10 mouse cellular contexts compared by ENCODE assay signal in the genomic region with DNA sequence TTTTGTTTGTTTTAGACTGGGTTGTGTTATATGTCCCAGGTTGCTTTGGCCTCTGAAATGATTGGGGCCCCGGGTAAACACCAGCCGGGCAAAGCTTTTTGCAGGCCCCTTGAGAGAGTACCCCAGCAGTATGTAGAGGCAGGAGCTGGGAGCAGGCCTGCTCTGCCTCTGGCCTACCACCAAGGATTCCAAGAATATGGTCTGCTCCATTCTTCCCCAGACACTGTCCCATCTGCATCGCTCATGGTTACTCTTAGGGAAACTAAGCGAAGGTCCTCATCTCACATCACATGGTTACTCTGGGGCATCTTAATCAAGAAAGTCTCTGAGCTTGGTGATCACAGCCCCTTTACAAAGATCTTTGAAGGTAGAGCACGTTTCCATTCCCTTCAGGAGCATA. TPM values are rescaled to one million over a fixed set of nuclear protein-coding genes. Genes with fewer than 3 reads are reported as not detected.
DNase-seq lines count a peak whose midpoint lies in the region; ATAC-seq lines count a peak whose summit lies in the region.
"Had no signal": no experiment of that assay in that cellular context is flagged by ENCODE, and none has a peak within 500 bp of the region (broad histone marks: within the 10 kb centered on the region; RNA-seq: fewer than 3 reads in every experiment).

No protein-coding gene starts in this region.

- H3K27me3 ChIP-seq in kidney, embryonic 16.5 days (ENCODE audit: insufficient read depth, low read length) = peaks cover 35% of the 10 kb centered on the region
- H3K27me3 ChIP-seq in heart, embryonic 14.5 days (ENCODE audit: control insufficient read depth, insufficient read depth, low read length) = no peaks in the 10 kb centered on the region
- H3K27me3 ChIP-seq in liver, embryonic 12.5 days (replicated peaks) = peaks cover 80% of the 10 kb centered on the region

- H3K4me2 ChIP-seq in kidney, embryonic 16.5 days (replicated peaks; ENCODE audit: low read depth, low read length) = peak overlapping the region; percentile 58
- peak overlapping the region; percentile 71 for H3K4me2 ChIP-seq in heart, embryonic 14.5 days (ENCODE audit: low read length)
- peak overlapping the region; percentile 83 for H3K4me2 ChIP-seq in liver, embryonic 12.5 days

- no peak for DNase-seq in kidney, postnatal 14 days
- no peak for DNase-seq in urinary bladder, postnatal 4 days (ENCODE audit: low spot score in 2 of 2)
- DNase-seq in right cerebral cortex, postnatal 10 days (ENCODE audit: low spot score in 2 of 2) = no peak
- DNase-seq in frontal cortex, postnatal 25 days (ENCODE audit: low spot score in 2 of 2) = no peak
- DNase-seq: kidney, adult 8-10 months had no signal

- peak overlapping the region; percentile 71 for H3K9ac ChIP-seq in kidney, embryonic 16.5 days (replicated peaks; ENCODE audit: low read length)
- peak overlapping the region; percentile 98 for H3K9ac ChIP-seq in heart, embryonic 14.5 days (ENCODE audit: low read length)
- no peak overlapping the region for H3K9ac ChIP-seq in liver, embryonic 12.5 days

- peaks cover 27% of the 10 kb centered on the region for H3K4me1 ChIP-seq in kidney, embryonic 16.5 days (ENCODE audit: insufficient read depth, low read length)
- peaks cover 14% of the 10 kb centered on the region for H3K4me1 ChIP-seq in brown adipose tissue, adult 24 weeks (ENCODE audit: control insufficient read depth, insufficient read depth, insufficient read length, low read length)
- peaks cover 53 to 60% of the 10 kb centered on the region in 2 experiments for H3K4me1 ChIP-seq in heart, embryonic 14.5 days (ENCODE audit: control insufficient read depth in 2 of 2, insufficient read depth in 2 of 2, low read length in 2 of 2)
- H3K4me1 ChIP-seq in liver, embryonic 12.5 days = peaks cover 52% of the 10 kb centered on the region

- 76% methylated on average over 5 of the region's 5 CpGs for WGBS in kidney, embryonic 16.5 days
- WGBS in heart, embryonic 14.5 days = 33% methylated on average over 5 of the region's 5 CpGs
- WGBS in liver, embryonic 12.5 days (ENCODE audit: insufficient replicate concordance) = 75% methylated on average over 5 of the region's 5 CpGs

- H3K27ac ChIP-seq in kidney, embryonic 16.5 days (ENCODE audit: low read length) = peak overlapping the region; percentile 86
- H3K27ac ChIP-seq in brown adipose tissue, adult 24 weeks (replicated peaks; ENCODE audit: low read depth, low read length) = peak overlapping the region; percentile 96
- H3K27ac ChIP-seq in heart, embryonic 14.5 days (replicated peaks in 1 of 2; ENCODE audit: control insufficient read depth in 1 of 2, insufficient read depth in 1 of 2, low read depth in 2 of 2, low read length in 2 of 2) = peak overlapping the region; percentile 90 to 98
- H3K27ac ChIP-seq in liver, embryonic 12.5 days = no peak overlapping the region
- H3K27ac ChIP-seq: macrophage had no signal

- no peaks in the 10 kb centered on the region for H3K9me3 ChIP-seq in kidney, embryonic 16.5 days (ENCODE audit: low read length)
- H3K9me3 ChIP-seq in heart, embryonic 14.5 days (ENCODE audit: control insufficient read depth, low read length) = no peaks in the 10 kb centered on the region
- H3K9me3 ChIP-seq in liver, embryonic 12.5 days (replicated peaks) = no peaks in the 10 kb centered on the region

- H3K4me3 ChIP-seq in kidney, embryonic 16.5 days (ENCODE audit: low read length) = peak overlapping the region; percentile 62
- H3K4me3 ChIP-seq in brown adipose tissue, adult 24 weeks (ENCODE audit: insufficient read depth, low read depth, low read length) = peak overlapping the region; percentile 83
- peak overlapping the region; percentile 77 to 93 for H3K4me3 ChIP-seq in heart, embryonic 14.5 days (ENCODE audit: control insufficient read depth in 1 of 2, insufficient read depth in 1 of 2, low read depth in 1 of 2, low read length in 2 of 2)
- peak overlapping the region; percentile 62 for H3K4me3 ChIP-seq in liver, embryonic 12.5 days

- H3K36me3 ChIP-seq in kidney, embryonic 16.5 days (ENCODE audit: insufficient read depth, low read length) = no peaks in the 10 kb centered on the region
- peaks cover 33% of the 10 kb centered on the region for H3K36me3 ChIP-seq in heart, embryonic 14.5 days (ENCODE audit: control insufficient read depth, insufficient read depth, low read length)
- no peaks in the 10 kb centered on the region for H3K36me3 ChIP-seq in liver, embryonic 12.5 days

- no peak for ATAC-seq in kidney, embryonic 16.5 days (ENCODE audit: low FRiP score, low TSS enrichment)
- no peak for ATAC-seq in heart, embryonic 14.5 days (ENCODE audit: insufficient number of reproducible peaks, insufficient read depth, low FRiP score, low read depth)
- no peak for ATAC-seq in liver, embryonic 12.5 days

RNA-seq across cellular contexts. Expression of a gene that starts 2.2 kb away (rescaled TPM):
- polyA plus RNA-seq in kidney, embryonic 16.5 days (2015; fragmentation: Nextera tagmentation; extraction: Ambion mirVana) = 140 and 161 TPM in 2 replicates
- 242 and 279 TPM in 2 replicates for polyA plus RNA-seq in brown adipose tissue, adult 24 weeks (2012; ENCODE audit: insufficient read depth, insufficient read length, missing spikeins)
- 200 and 204 TPM in 2 replicates for polyA plus RNA-seq in heart, embryonic 14.5 days (2014; fragmentation: Nextera tagmentation; extraction: Ambion mirVana)
- polyA plus RNA-seq in liver, embryonic 12.5 days (2016; fragmentation: Nextera tagmentation; extraction: Ambion mirVana) = 28.9 and 30.0 TPM in 2 replicates

RNA-seq across cellular contexts. Expression of a gene that starts 29.2 kb away (rescaled TPM):
- 47.9 and 54.4 TPM in 2 replicates for polyA plus RNA-seq in kidney, embryonic 16.5 days (2015; fragmentation: Nextera tagmentation; extraction: Ambion mirVana)
- 18.8 and 20.9 TPM in 2 replicates for polyA plus RNA-seq in brown adipose tissue, adult 24 weeks (2012; ENCODE audit: insufficient read depth, insufficient read length, missing spikeins)
- polyA plus RNA-seq in heart, embryonic 14.5 days (2014; fragmentation: Nextera tagmentation; extraction: Ambion mirVana) = 51.8 and 53.3 TPM in 2 replicates
- polyA plus RNA-seq in liver, embryonic 12.5 days (2016; fragmentation: Nextera tagmentation; extraction: Ambion mirVana) = 37.3 and 40.1 TPM in 2 replicates

RNA-seq across cellular contexts. Expression of a gene that starts 40.8 kb away (rescaled TPM):
- polyA plus RNA-seq in kidney, embryonic 16.5 days (2015; fragmentation: Nextera tagmentation; extraction: Ambion mirVana) = 42.2 and 45.3 TPM in 2 replicates
- 26.1 and 26.7 TPM in 2 replicates for polyA plus RNA-seq in brown adipose tissue, adult 24 weeks (2012; ENCODE audit: insufficient read depth, insufficient read length, missing spikeins)
- polyA plus RNA-seq in heart, embryonic 14.5 days (2014; fragmentation: Nextera tagmentation; extraction: Ambion mirVana) = 54.8 and 57.2 TPM in 2 replicates
- polyA plus RNA-seq in liver, embryonic 12.5 days (2016; fragmentation: Nextera tagmentation; extraction: Ambion mirVana) = 56.5 and 57.6 TPM in 2 replicates
